Mouse (Mus musculus) embryonic stem cell, embryonic (primary cell): ENCODE measurements at regions not wholly inside any gene's neighbourhood (a gene's known extent, or its start where the extent isn't known, plus 50 kb on each side); places are given as distances from the start of the nearest gene placed in this dataset.

Experiments
- CTCF ChIA-PET, 4 experiments: fragments of 300-600 bp in 2 of 4; fragments of 350-600 bp in 2 of 4; sonication (Branson Sonifier 250); formaldehyde crosslinking; loops; one replicate each; lab custom pipeline; 2022; ENCODE audit warnings: inconsistent platforms in 2 of 4; lab: Charles Lee
- POLR2A ChIA-PET, 4 experiments: fragments of 300-600 bp in 2 of 4; fragments of 350-600 bp in 2 of 4; sonication (Branson Sonifier 250); formaldehyde crosslinking; loops; one replicate each; lab custom pipeline; 2022; ENCODE audit warnings: antibody characterized with exemption in 4 of 4, inconsistent platforms in 1 of 4; lab: Charles Lee

- ChIA-PET POLR2A (interaction anchor here in 1 of 4 experiments (0.6 to 1.3 kb wide), 2 partner anchors 26 to 39 kb away, joined by 3 read pairs; no protein-coding TSS in a partner anchor), CTCF (interaction anchor here in 3 of 4 experiments (0.6 to 1.2 kb wide), 3 partner anchors 12 to 168 kb away, joined by 3 to 6 read pairs (median 5); no protein-coding TSS in a partner anchor)
Measured at GRCm38 (mm10) chr6:84263686-84264085, 255.3 kb downstream of the Dysf start.

GRCm38 (mm10) chr6:84262766-84263165 is 254.4 kb downstream of the Dysf start:
- CTCF ChIA-PET, result interaction anchor here in 2 of 4 experiments (0.5 to 1.1 kb wide), 5 partner anchors 8 to 244 kb away, joined by 3 to 9 read pairs (median 4); no protein-coding TSS in a partner anchor
- POLR2A ChIA-PET, result no interaction called here

GRCm38 (mm10) chr6:84261483-84261882 is 253.1 kb downstream of the Dysf start:
- CTCF ChIA-PET, result interaction anchor here in 3 of 4 experiments (0.8 to 1.0 kb wide), 5 partner anchors 8 to 144 kb away, joined by 3 to 6 read pairs (median 3); no protein-coding TSS in a partner anchor
- POLR2A ChIA-PET, result interaction anchor here in 1 of 4 experiments (0.6 kb wide), 1 partner anchor 32 kb away, joined by 3 read pairs; no protein-coding TSS in a partner anchor
